Mouse (Mus musculus): Measurements from ENCODE around the gene Rpl38.

The Rpl38 gene

GRCm38 (mm10) chr11:114698496-114698895, 30.2 kb downstream of the Rpl38 start:
- in situ Hi-C loops (cut with MboI, MseI) = no loop called here

GRCm38 (mm10) chr11:114699511-114699910, 31.2 kb downstream of the Rpl38 start:
- in situ Hi-C loops (cut with MboI, MseI) = no loop called here

GRCm38 (mm10) chr11:114702311-114702995, 34.1 kb downstream of the Rpl38 start:
- in situ Hi-C loops (cut with MboI, MseI) = no loop called here

GRCm38 (mm10) chr11:114702996-114703361, 34.7 kb downstream of the Rpl38 start:
- in situ Hi-C loops (cut with MboI, MseI) = no loop called here

- in situ Hi-C loops (cut with MboI, MseI) = no loop called here
Observed at GRCm38 (mm10) chr11:114704071-114704913, 36.0 kb downstream of the Rpl38 start.

- in situ Hi-C loops (cut with MboI, MseI) = no loop called here
Observed at GRCm38 (mm10) chr11:114706358-114706757, 38.0 kb downstream of the Rpl38 start.

GRCm38 (mm10) chr11:114711393-114711792, 43.1 kb downstream of the Rpl38 start:
- in situ Hi-C loops (cut with MboI, MseI) = no loop called here

- in situ Hi-C loops (cut with MboI, MseI) = no loop called here
Observed at GRCm38 (mm10) chr11:114711861-114712260, 43.5 kb downstream of the Rpl38 start.

- in situ Hi-C loops (cut with MboI, MseI) = no loop called here
Observed at GRCm38 (mm10) chr11:114714526-114714925, 46.2 kb downstream of the Rpl38 start.

- in situ Hi-C loops (cut with MboI, MseI) = no loop called here
Observed at GRCm38 (mm10) chr11:114715531-114715930, 47.2 kb downstream of the Rpl38 start.

GRCm38 (mm10) chr11:114720535-114720934, 52.2 kb downstream of the Rpl38 start:
- in situ Hi-C loops (cut with MboI, MseI) = no loop called here
